Mouse (Mus musculus): ENCODE results near the gene Chchd3. TPM values are rescaled to one million over a fixed set of nuclear protein-coding genes. Genes with fewer than 3 reads are reported as not detected.

Chchd3 gene
- polyA plus RNA-seq, 1 experiment from 2014 or later = 126 TPM

DNA sequence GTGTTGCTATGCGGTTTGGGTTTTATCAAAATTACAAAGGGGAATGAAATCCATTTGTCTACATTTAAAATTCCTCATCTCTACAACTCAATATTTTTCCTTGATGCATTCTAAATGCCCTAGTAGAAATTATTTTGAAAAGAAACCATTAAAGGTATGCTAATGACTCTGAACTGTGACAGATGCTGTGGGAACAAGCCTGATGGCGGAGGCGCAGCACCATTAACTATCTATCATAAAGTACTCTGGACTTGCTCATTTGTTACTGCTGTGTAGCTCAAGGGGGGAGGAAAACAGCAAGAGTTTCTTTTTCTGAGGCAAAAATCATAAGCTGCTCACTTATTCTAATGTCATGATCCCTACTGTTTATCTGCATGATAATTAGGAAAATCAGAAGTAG, 110.4 kb downstream of the Chchd3 start:
- DNase-seq (ENCODE audit: low spot score) = no peak
- Histone ChIP-seq H3K4me1 (peaks cover 25% of the 10 kb centered on the region), H3K27me3 (ENCODE audit: low read depth, poor library complexity, severe bottlenecking) (no peaks in the 10 kb centered on the region), H3K36me3 (no peaks in the 10 kb centered on the region), H3K4me3 (no peak overlapping the region), H3K9me3 (replicated peaks) (no peaks in the 10 kb centered on the region), H3K27ac (replicated peaks) (no peak overlapping the region)
- 99% methylated on average over 3 of the region's 3 CpGs for WGBS

DNA sequence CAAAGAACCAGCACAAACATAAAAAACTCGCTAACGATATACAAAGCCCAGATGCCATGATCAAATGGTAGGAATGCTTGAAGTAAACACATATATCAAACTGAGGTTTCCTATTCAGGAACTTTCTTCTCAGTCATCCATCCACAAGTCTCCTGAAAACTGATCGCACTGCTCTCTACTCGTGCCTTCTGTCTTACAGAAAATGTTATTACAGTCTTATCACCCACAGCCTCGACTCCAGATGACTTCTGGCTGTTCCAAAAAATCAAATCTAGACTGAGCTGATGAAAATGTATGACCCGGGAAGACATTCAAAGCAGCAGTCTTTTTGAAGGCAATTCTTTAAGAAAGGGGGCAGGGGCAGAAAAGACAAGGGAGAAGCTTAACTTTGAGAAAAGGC, 112.8 kb downstream of the Chchd3 start:
- Histone ChIP-seq H3K27ac (replicated peaks) (no peak overlapping the region), H3K27me3 (ENCODE audit: low read depth, poor library complexity, severe bottlenecking) (no peaks in the 10 kb centered on the region), H3K9me3 (replicated peaks) (no peaks in the 10 kb centered on the region), H3K36me3 (no peaks in the 10 kb centered on the region), H3K4me1 (peaks cover 19% of the 10 kb centered on the region), H3K4me3 (no peak overlapping the region)
- DNase-seq (ENCODE audit: low spot score) = no peak
- 72% methylated on average over 6 of the region's 6 CpGs for WGBS

DNA sequence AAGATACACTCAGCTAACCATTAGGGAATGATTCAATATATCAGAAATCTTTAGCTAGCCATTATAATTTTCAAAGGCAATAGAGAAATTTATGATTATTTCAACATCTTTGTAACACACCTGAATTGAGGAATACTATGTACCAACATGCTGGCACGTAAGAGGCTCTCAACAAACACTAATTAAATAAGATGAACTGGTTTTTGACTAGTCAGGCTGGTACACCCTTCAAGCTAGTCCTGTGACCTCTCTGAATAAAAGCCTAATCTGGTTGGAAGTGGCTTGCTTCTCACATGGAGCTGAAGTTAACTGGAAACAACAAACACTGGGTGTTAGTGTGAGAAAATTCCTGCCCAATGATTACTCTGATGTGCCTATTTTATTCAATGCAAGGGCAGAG, 115.1 kb downstream of the Chchd3 start:
- 90% methylated on average over 1 of the region's 1 CpGs for WGBS
- Histone ChIP-seq H3K4me1 (peaks cover 19% of the 10 kb centered on the region), H3K4me3 (no peak overlapping the region), H3K27ac (replicated peaks) (no peak overlapping the region), H3K9me3 (replicated peaks) (no peaks in the 10 kb centered on the region), H3K36me3 (no peaks in the 10 kb centered on the region), H3K27me3 (ENCODE audit: low read depth, poor library complexity, severe bottlenecking) (no peaks in the 10 kb centered on the region)
- no peak for DNase-seq (ENCODE audit: low spot score)

DNA sequence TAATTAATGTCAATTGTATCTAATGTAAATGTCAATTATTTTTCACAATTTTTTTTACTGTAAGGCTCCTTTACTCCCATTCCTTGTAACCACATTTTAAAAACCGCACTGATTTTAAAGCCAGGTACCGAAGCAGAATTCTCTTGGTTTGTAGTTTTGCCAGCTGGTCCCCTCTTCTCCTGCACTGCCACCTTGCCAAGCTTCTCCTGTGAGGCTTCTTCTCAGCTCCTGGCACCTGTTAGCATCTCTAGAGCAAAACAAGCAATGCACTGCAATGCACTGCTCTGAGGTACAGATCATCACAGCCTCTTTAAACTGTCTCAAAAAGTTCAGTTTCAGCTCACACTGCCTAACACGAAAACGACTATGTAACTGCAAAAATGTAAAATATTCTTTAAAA, 116.4 kb downstream of the Chchd3 start:
- WGBS = 92% methylated on average over 4 of the region's 4 CpGs
- no peaks in the 10 kb centered on the region for H3K9me3 ChIP-seq (replicated peaks)
- no peak overlapping the region for H3K4me3 ChIP-seq
- no peak overlapping the region for H3K27ac ChIP-seq (replicated peaks)
- H3K4me1 ChIP-seq = peaks cover 19% of the 10 kb centered on the region
- no peaks in the 10 kb centered on the region for H3K36me3 ChIP-seq
- no peaks in the 10 kb centered on the region for H3K27me3 ChIP-seq (ENCODE audit: low read depth, poor library complexity, severe bottlenecking)
- DNase-seq (ENCODE audit: low spot score) = no peak

DNA sequence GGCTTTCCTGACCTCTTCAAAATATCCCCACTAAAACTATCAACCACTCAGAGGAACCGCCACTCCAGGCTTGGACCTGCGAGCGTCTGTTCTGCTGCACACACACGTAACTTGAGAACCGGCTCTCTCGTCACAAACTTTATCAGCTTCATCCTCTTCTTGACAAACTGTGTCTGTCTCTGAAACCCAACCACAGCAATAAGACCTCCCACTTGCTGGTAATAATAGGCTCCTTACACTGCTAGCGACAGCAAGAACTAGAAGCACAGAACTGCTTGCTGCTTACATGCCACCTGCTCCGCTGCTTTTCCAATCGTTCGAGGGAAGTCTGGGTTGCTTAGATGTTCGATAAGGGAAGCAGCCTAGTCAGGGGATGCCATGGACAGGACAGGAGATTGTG, 119.8 kb downstream of the Chchd3 start:
- no peak for DNase-seq (ENCODE audit: low spot score)
- 83% methylated on average over 11 of the region's 11 CpGs for WGBS
- H3K27ac ChIP-seq (replicated peaks) = no peak overlapping the region
- no peak overlapping the region for H3K4me3 ChIP-seq
- peaks cover 17% of the 10 kb centered on the region for H3K4me1 ChIP-seq
- H3K9me3 ChIP-seq (replicated peaks) = no peaks in the 10 kb centered on the region
- no peaks in the 10 kb centered on the region for H3K36me3 ChIP-seq
- H3K27me3 ChIP-seq (ENCODE audit: low read depth, poor library complexity, severe bottlenecking) = no peaks in the 10 kb centered on the region

DNA sequence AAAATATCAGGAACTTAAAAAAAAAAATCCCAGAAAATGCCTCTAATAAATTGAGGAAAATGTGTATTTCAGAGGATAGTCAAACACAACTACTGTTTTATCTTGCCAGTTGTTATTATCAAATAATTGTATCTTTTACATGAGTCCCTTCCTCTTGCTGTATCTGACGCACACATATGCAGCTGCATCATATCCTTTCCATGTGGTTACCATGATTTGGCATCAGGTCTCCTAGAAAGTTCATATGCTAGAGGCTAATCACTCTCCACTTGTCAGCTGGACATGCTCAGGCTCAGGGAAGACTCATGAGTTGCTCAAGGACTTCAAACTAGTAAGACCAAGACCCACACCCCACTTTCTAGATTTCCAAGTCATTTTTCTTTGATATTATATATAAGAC, 122.4 kb downstream of the Chchd3 start:
- no peak overlapping the region for H3K27ac ChIP-seq (replicated peaks)
- H3K4me3 ChIP-seq = no peak overlapping the region
- H3K27me3 ChIP-seq (ENCODE audit: low read depth, poor library complexity, severe bottlenecking) = no peaks in the 10 kb centered on the region
- 97% methylated on average over 1 of the region's 1 CpGs for WGBS
- peaks cover 17% of the 10 kb centered on the region for H3K4me1 ChIP-seq
- H3K9me3 ChIP-seq (replicated peaks) = no peaks in the 10 kb centered on the region
- DNase-seq (ENCODE audit: low spot score) = no peak
- H3K36me3 ChIP-seq = no peaks in the 10 kb centered on the region

DNA sequence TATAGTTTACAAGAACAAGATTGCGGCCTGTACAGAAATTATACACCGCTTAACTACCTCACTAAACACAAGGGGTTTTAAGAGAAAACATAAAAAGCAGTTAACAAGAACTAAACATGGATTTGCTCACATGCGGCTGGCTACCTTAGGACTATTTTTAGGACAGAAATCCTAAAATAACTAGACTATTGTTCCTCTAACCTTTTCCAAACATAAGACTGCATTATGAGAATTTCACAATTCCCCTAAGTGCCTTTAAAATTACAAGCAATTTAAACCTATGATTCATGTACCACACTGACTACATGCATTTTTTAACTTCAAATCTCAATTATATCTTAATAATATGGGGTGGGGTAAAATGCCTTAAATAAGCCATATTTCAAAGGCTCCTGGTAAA, 123.3 kb downstream of the Chchd3 start:
- Histone ChIP-seq H3K27ac (replicated peaks) (no peak overlapping the region), H3K4me1 (peaks cover 18% of the 10 kb centered on the region), H3K9me3 (replicated peaks) (no peaks in the 10 kb centered on the region), H3K4me3 (no peak overlapping the region), H3K36me3 (no peaks in the 10 kb centered on the region), H3K27me3 (ENCODE audit: low read depth, poor library complexity, severe bottlenecking) (no peaks in the 10 kb centered on the region)
- 82% methylated on average over 3 of the region's 3 CpGs for WGBS
- DNase-seq (ENCODE audit: low spot score) = no peak

DNA sequence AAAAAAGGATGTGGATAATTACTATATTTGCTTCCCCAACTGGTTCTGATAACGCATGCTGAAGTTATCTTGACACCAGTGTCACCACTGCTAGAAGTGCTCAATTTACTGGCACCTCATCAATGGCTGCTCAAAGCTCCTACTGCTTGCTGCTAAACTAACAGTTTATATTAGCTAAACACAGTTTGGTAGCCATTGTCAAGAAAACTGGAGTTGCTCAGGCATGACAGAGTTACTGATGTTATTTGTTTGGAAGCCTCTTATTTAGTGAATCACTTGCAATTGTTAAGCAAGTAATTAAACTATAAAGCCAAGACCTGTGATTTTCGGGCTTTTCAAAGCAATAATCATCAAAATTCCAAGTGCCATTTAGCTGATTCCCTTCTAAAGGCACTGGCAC, 123.7 kb downstream of the Chchd3 start:
- H3K9me3 ChIP-seq (replicated peaks) = no peaks in the 10 kb centered on the region
- no peak for DNase-seq (ENCODE audit: low spot score)
- 51% methylated on average over 2 of the region's 2 CpGs for WGBS

DNA sequence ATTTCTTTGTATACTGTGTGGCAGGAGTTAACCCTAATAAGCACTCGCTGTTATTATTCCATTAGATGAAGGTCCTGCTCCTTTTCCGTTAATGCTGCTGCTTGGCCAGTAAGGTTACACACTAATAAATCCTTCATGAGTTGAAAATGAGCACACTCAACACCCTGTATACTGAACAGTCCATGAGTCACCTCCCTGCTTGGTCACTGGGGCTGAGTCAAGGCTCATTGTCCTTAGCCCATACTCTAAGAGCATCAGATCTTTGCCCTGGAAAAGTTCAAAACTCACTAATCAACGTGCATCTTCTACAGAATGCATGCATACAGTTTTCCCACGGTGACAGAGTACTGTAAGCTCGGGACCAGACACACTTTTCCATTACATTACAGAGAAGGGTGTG, 124.5 kb downstream of the Chchd3 start:
- H3K27ac ChIP-seq (replicated peaks) = no peak overlapping the region
- no peaks in the 10 kb centered on the region for H3K9me3 ChIP-seq (replicated peaks)
- WGBS = 86% methylated on average over 5 of the region's 5 CpGs
- H3K27me3 ChIP-seq (ENCODE audit: low read depth, poor library complexity, severe bottlenecking) = no peaks in the 10 kb centered on the region
- DNase-seq (ENCODE audit: low spot score) = no peak
- no peaks in the 10 kb centered on the region for H3K36me3 ChIP-seq
- H3K4me3 ChIP-seq = no peak overlapping the region
- peaks cover 24% of the 10 kb centered on the region for H3K4me1 ChIP-seq

More for the DNA sequence above, 123.7 kb downstream of the Chchd3 start:
- Histone ChIP-seq H3K27ac (replicated peaks) (no peak overlapping the region), H3K27me3 (ENCODE audit: low read depth, poor library complexity, severe bottlenecking) (no peaks in the 10 kb centered on the region), H3K4me3 (no peak overlapping the region), H3K4me1 (peaks cover 22% of the 10 kb centered on the region), H3K36me3 (no peaks in the 10 kb centered on the region)

DNA sequence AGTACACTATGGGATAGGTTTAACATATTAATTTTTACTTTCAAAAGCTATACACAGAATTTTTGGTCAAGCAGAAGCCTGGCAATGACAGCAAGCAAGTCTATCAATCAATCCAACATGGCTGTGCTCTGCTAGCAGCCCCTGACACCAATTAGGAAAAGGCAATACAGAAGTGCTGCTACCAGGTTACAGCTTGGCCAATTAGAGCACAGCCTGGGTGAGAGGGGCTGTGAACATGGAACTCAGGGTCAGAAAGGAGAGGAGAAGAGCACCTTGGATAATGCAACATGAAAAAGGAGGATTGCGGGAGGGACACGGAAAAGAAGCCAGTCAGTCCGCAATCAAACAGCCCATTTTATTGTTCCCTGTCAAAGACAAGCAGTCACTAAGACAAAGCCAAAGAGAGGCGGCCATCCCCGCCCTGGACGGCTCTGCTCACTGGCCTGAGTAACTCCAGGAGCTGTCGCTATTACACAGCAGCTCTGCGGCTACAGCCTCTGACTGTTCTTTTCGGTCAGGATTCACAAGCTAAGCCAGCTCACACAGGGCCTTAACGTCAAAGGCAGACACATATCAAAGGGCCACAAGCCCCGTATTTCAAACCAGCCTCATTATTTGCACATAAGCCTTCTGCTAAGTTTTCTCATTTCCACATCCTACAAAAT, 128.8 kb downstream of the Chchd3 start:
- H3K27ac ChIP-seq (replicated peaks) = no peak overlapping the region
- no peaks in the 10 kb centered on the region for H3K36me3 ChIP-seq
- H3K4me3 ChIP-seq = no peak overlapping the region
- H3K4me1 ChIP-seq = peaks cover 15% of the 10 kb centered on the region
- 31% methylated on average over 11 of the region's 11 CpGs for WGBS
- no peaks in the 10 kb centered on the region for H3K9me3 ChIP-seq (replicated peaks)
- H3K27me3 ChIP-seq (ENCODE audit: low read depth, poor library complexity, severe bottlenecking) = no peaks in the 10 kb centered on the region
- DNase-seq (ENCODE audit: low spot score) = peak; percentile 15

DNA sequence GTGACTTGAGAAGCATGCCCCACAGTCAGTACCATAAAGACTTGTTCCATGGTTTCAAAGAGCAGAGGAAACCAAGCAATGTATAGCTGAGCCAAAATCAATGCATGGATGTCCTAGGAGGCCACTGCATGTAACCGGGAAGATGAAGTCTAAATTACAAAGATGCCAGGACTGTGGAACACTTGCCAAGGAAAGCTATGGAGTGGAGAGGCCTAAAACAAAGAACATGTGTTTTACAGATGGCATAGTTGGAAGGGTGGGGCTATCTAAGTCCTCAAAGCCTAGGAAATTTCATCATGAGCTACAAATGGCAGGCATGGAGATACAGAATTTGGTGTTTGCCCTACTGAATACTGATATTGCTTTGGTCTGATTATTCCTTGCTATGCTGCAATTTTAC, 137.7 kb downstream of the Chchd3 start:
- H3K36me3 ChIP-seq = peaks cover 3% of the 10 kb centered on the region
- H3K4me1 ChIP-seq = no peaks in the 10 kb centered on the region
- no peak overlapping the region for H3K27ac ChIP-seq (replicated peaks)
- no peaks in the 10 kb centered on the region for H3K9me3 ChIP-seq (replicated peaks)
- no peaks in the 10 kb centered on the region for H3K27me3 ChIP-seq (ENCODE audit: low read depth, poor library complexity, severe bottlenecking)
- H3K4me3 ChIP-seq = no peak overlapping the region
- 96% methylated on average over 1 of the region's 1 CpGs for WGBS
- DNase-seq (ENCODE audit: low spot score) = no peak

DNA sequence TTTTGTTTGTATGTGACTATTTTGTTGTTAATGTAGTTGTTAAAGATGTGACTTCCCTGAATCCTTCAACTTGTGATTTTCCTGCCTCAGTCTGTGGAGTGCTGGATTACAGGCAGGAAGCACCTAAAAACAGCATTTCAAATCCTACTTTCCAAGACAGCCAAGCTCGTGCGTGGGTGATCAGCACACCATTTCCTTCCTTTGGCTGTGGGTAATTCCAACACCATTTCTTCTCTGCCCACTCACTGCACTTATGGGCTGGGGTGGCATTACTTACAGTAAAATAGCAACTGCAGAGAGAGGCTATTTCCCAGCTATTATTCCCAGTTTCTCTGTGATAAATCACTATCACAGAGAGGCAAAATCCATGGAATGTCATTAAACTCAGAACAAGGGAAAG, 140.0 kb downstream of the Chchd3 start:
- H3K4me1 ChIP-seq = no peaks in the 10 kb centered on the region
- no peak overlapping the region for H3K4me3 ChIP-seq
- no peaks in the 10 kb centered on the region for H3K9me3 ChIP-seq (replicated peaks)
- H3K36me3 ChIP-seq = peaks cover 9% of the 10 kb centered on the region
- no peaks in the 10 kb centered on the region for H3K27me3 ChIP-seq (ENCODE audit: low read depth, poor library complexity, severe bottlenecking)
- 86% methylated on average over 2 of the region's 2 CpGs for WGBS
- H3K27ac ChIP-seq (replicated peaks) = no peak overlapping the region
- DNase-seq (ENCODE audit: low spot score) = no peak

DNA sequence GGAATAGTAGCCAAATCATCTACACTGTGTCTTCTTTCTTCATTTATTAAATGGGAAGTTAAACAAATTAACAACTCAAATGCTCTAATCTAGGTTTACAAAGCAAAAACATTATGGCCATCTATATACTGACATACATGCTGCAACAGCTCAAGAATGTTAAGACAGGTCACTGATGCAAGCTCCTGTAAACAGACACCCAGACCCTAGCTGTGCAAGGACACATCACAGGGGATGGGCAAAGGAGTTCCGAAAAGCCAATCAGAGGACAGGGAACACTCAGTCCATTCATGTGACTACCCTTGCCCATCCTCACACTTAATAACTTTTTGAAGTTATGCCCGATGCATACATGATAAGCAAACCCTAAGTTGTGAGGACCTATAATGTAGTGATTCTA, 149.4 kb downstream of the Chchd3 start:
- Histone ChIP-seq H3K4me1 (no peaks in the 10 kb centered on the region), H3K27ac (replicated peaks) (no peak overlapping the region), H3K9me3 (replicated peaks) (no peaks in the 10 kb centered on the region), H3K4me3 (no peak overlapping the region), H3K27me3 (ENCODE audit: low read depth, poor library complexity, severe bottlenecking) (no peaks in the 10 kb centered on the region), H3K36me3 (no peaks in the 10 kb centered on the region)
- WGBS = 93% methylated on average over 2 of the region's 2 CpGs
- DNase-seq (ENCODE audit: low spot score) = no peak

DNA sequence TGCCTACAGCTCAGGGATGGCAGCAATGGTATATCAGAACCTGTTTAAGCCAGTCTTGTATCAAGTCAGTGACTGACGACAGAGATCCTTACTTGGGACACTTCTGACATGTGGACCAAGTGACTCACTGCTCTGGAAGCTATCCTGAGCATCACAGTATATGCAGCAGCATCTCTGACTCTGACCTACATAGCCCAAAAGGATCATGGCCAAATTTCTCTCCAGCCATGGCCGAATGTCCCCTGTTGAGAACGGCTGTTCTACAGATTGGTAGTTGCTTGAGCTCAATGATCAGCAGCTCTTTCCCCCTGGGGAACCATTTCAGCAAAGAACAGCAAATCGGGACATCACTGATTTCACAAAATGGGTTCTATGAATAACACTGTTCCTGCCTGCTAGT, 161.0 kb downstream of the Chchd3 start:
- Histone ChIP-seq H3K9me3 (replicated peaks) (no peaks in the 10 kb centered on the region), H3K27ac (replicated peaks) (no peak overlapping the region), H3K27me3 (ENCODE audit: low read depth, poor library complexity, severe bottlenecking) (no peaks in the 10 kb centered on the region), H3K4me1 (no peaks in the 10 kb centered on the region), H3K36me3 (no peaks in the 10 kb centered on the region), H3K4me3 (no peak overlapping the region)
- WGBS = 90% methylated on average over 4 of the region's 4 CpGs
- no peak for DNase-seq (ENCODE audit: low spot score)

Measured in midbrain, embryonic 10.5 days (tissue).